Mouse (Mus musculus) layer of hippocampus, postnatal 14 days (tissue): ENCODE measurements at regions not wholly inside any gene's neighbourhood (a gene's known extent, or its start where the extent isn't known, plus 50 kb on each side); places are given as distances from the start of the nearest gene placed in this dataset.

Experiments
- DNase-seq, 2 experiments: peaks; one replicate each; pipeline ENCODE4 v3.0.0; 2021 to 2022; ENCODE audit warnings: low spot score in 2 of 2, mixed read lengths in 1 of 2

GRCm38 (mm10) chr1:88957061-88957460 lies 113.2 kb upstream of the Sh3bp4 start:
- no peak for DNase-seq

- DNase-seq = no peak
These were observed 110.5 kb upstream of the Sh3bp4 start for GRCm38 (mm10) chr1:88959715-88960114.

- no peak for DNase-seq
These were observed 110.1 kb upstream of the Sh3bp4 start for GRCm38 (mm10) chr1:88960142-88960541.

GRCm38 (mm10) chr1:88964045-88964747 lies 106.0 kb upstream of the Sh3bp4 start:
- peak; percentile 28 to 42 for DNase-seq

- DNase-seq = no peak
These were observed 103.8 kb upstream of the Sh3bp4 start for GRCm38 (mm10) chr1:88966416-88966815.

GRCm38 (mm10) chr1:88968142-88968541 lies 102.1 kb upstream of the Sh3bp4 start:
- no peak for DNase-seq

GRCm38 (mm10) chr1:88969016-88969415 lies 101.2 kb upstream of the Sh3bp4 start:
- DNase-seq = no peak

GRCm38 (mm10) chr1:88969630-88970029 lies 100.6 kb upstream of the Sh3bp4 start:
- DNase-seq = no peak

- DNase-seq = no peak
These were observed 94.1 kb upstream of the Sh3bp4 start for GRCm38 (mm10) chr1:88976101-88976500.

GRCm38 (mm10) chr1:88988011-88988695 lies 82.1 kb upstream of the Sh3bp4 start:
- DNase-seq = no peak

- no peak for DNase-seq
These were observed 75.5 kb upstream of the Sh3bp4 start for GRCm38 (mm10) chr1:88994588-88995331.

- DNase-seq = peak; percentile 14 to 20
These were observed 74.3 kb upstream of the Sh3bp4 start for GRCm38 (mm10) chr1:88995945-88996344.

GRCm38 (mm10) chr1:88996657-88997056 lies 73.6 kb upstream of the Sh3bp4 start:
- DNase-seq = peak in 1 of 2 experiments; percentile 5

- no peak for DNase-seq
These were observed 72.4 kb upstream of the Sh3bp4 start for GRCm38 (mm10) chr1:88997847-88998246.

GRCm38 (mm10) chr1:89002326-89002725 lies 67.9 kb upstream of the Sh3bp4 start:
- no peak for DNase-seq

GRCm38 (mm10) chr1:89003752-89004151 lies 66.5 kb upstream of the Sh3bp4 start:
- no peak for DNase-seq

GRCm38 (mm10) chr1:89007476-89007875 lies 62.7 kb upstream of the Sh3bp4 start:
- peak in 1 of 2 experiments; percentile 37 for DNase-seq

- DNase-seq = no peak
These were observed 60.0 kb upstream of the Sh3bp4 start for GRCm38 (mm10) chr1:89010170-89010569.

GRCm38 (mm10) chr1:89011454-89011853 lies 58.8 kb upstream of the Sh3bp4 start:
- DNase-seq = no peak

- no peak for DNase-seq
These were observed 54.8 kb upstream of the Sh3bp4 start for GRCm38 (mm10) chr1:89015385-89015784.

GRCm38 (mm10) chr1:89015845-89016244 lies 54.4 kb upstream of the Sh3bp4 start:
- DNase-seq = no peak

- no peak for DNase-seq
These were observed 50.3 kb upstream of the Sh3bp4 start for GRCm38 (mm10) chr1:89019778-89020373.
